Mouse (Mus musculus): ENCODE data around the gene Alox8.

GRCm38 (mm10) chr11:69218661-69219060 lies 21.0 kb upstream of the Alox8 start:
- TF ChIP-seq POLR2A (IDR thresholded peaks at IDR 0.05; ENCODE audit: borderline replicate concordance, extremely low read depth, low read depth, low read length) (no peak), CTCF (IDR thresholded peaks at IDR 0.05; ENCODE audit: insufficient read depth, low read length) (no peak)

All from lung, adult 2 months (tissue).